Comparison of ENCODE assay signal across 20 mouse cellular contexts in genomic region chr13:45910348-45910747, GRCm38 (mm10).
"Had no signal": no experiment of that assay in that cellular context is flagged by ENCODE, and none has a peak within 500 bp of the region (broad histone marks: within the 10 kb centered on the region; RNA-seq: fewer than 3 reads in every experiment).

No protein-coding gene starts in this region.

- H3K9me3 ChIP-seq: liver, embryonic 13.5 days; liver, embryonic 15.5 days; midbrain, embryonic 10.5 days; midbrain, embryonic 12.5 days; midbrain, embryonic 15.5 days; neural tube, embryonic 13.5 days; neural tube, embryonic 15.5 days; stomach, embryonic 15.5 days had no signal

- DNase-seq: liver, embryonic 13.5 days; lung, adult 18-20 months; lung, embryonic 14.5 days; lung, postnatal 10 days; lung, postnatal 4 days; retina, postnatal 1 day; right cerebral cortex, adult 18-20 months; right cerebral cortex, postnatal 25 days; right cerebral cortex, postnatal 4 days; thymus, adult 2 months; thymus, postnatal 25 days; thymus, postnatal 4 days had no signal

- H3K4me1 ChIP-seq: midbrain, embryonic 12.5 days had no signal

- H3K36me3 ChIP-seq: liver, embryonic 13.5 days; liver, embryonic 15.5 days; midbrain, embryonic 10.5 days; midbrain, embryonic 12.5 days; midbrain, embryonic 15.5 days; neural tube, embryonic 13.5 days; neural tube, embryonic 15.5 days; stomach, embryonic 15.5 days had no signal

- H3K27ac ChIP-seq: liver, embryonic 13.5 days; liver, embryonic 15.5 days; midbrain, embryonic 10.5 days; midbrain, embryonic 12.5 days; midbrain, embryonic 15.5 days; neural tube, embryonic 13.5 days; neural tube, embryonic 15.5 days; stomach, embryonic 15.5 days; stomach, postnatal 0 days had no signal

- H3K4me3 ChIP-seq: liver, embryonic 13.5 days; liver, embryonic 15.5 days; midbrain, embryonic 10.5 days; midbrain, embryonic 12.5 days; midbrain, embryonic 15.5 days; neural tube, embryonic 13.5 days; neural tube, embryonic 15.5 days; stomach, embryonic 15.5 days had no signal

- H3K4me2 ChIP-seq: liver, embryonic 13.5 days; liver, embryonic 15.5 days; lung, embryonic 14.5 days; midbrain, embryonic 12.5 days; midbrain, embryonic 15.5 days; neural tube, embryonic 13.5 days; neural tube, embryonic 15.5 days; stomach, embryonic 15.5 days had no signal

- H3K27me3 ChIP-seq: liver, embryonic 13.5 days; liver, embryonic 15.5 days; midbrain, embryonic 12.5 days; midbrain, embryonic 15.5 days; neural tube, embryonic 13.5 days; neural tube, embryonic 15.5 days; stomach, embryonic 15.5 days had no signal

- ATAC-seq: midbrain, embryonic 15.5 days had no signal

- H3K9ac ChIP-seq: liver, embryonic 13.5 days; liver, embryonic 15.5 days; lung, embryonic 14.5 days; midbrain, embryonic 12.5 days; midbrain, embryonic 15.5 days; neural tube, embryonic 13.5 days; neural tube, embryonic 15.5 days; stomach, embryonic 15.5 days had no signal
